Mouse (Mus musculus) heart, postnatal 0 days (tissue): ENCODE results near the gene Myrf. TPM values are rescaled to one million over a fixed set of nuclear protein-coding genes. Genes with fewer than 3 reads are reported as not detected.

Experiments
- ATAC-seq: fragments of 200-750 bp; cut with Nextera tagmentation; 2 replicates; pipeline ENCODE4 v1.8.0; 2017; ENCODE audit warnings: low read depth, moderate number of reproducible peaks, moderate library complexity; ENCODE audit not compliant: insufficient read depth
- DNase-seq: peaks from one replicate; pipeline ENCODE4 v3.0.0-alpha.2; 2016; ENCODE audit warnings: low spot score
- H3K27ac ChIP-seq: fragments of 300-500 bp; sonication (generic); 2 replicates; pipeline ENCODE4 v1.5.1; 2014; ENCODE audit warnings: low read depth, mild to moderate bottlenecking
- H3K27me3 ChIP-seq: fragments of 300-500 bp; sonication (generic); 2 replicates; pipeline ENCODE4 v1.6.1; 2014; ENCODE audit warnings: low read length, mixed read lengths; ENCODE audit not compliant: control insufficient read depth, insufficient read depth
- H3K36me3 ChIP-seq: fragments of 300-500 bp; sonication (generic); replicated peaks from 2 replicates; pipeline ENCODE4 v1.6.1; 2014; ENCODE audit warnings: low read length, mixed read lengths; ENCODE audit not compliant: control insufficient read depth, insufficient read depth
- H3K4me1 ChIP-seq: fragments of 300-500 bp; sonication (generic); 2 replicates; pipeline ENCODE4 v1.6.1; 2014; ENCODE audit warnings: antibody characterized with exemption; ENCODE audit not compliant: control insufficient read depth, insufficient read depth
- H3K4me2 ChIP-seq: fragments of 300-500 bp; sonication (generic); 2 replicates; pipeline ENCODE4 v1.6.1; 2014; ENCODE audit warnings: low read depth, mild to moderate bottlenecking, low read length, moderate library complexity
- H3K4me3 ChIP-seq: fragments of 300-500 bp; sonication (generic); 2 replicates; pipeline ENCODE4 v1.5.1; 2014; ENCODE audit warnings: low read depth, low read length
- H3K9ac ChIP-seq: fragments of 300-500 bp; sonication (generic); replicated peaks from 2 replicates; pipeline ENCODE4 v1.6.1; 2014; ENCODE audit warnings: low read depth, low read length, mixed read lengths
- H3K9me3 ChIP-seq: fragments of 300-500 bp; sonication (generic); replicated peaks from 2 replicates; pipeline ENCODE4 v1.6.1; 2016; ENCODE audit warnings: low read length; ENCODE audit not compliant: control insufficient read depth
- CTCF ChIP-seq: IDR thresholded peaks from 2 replicates; pipeline ENCODE4 v1.5.1; 2016; ENCODE audit warnings: antibody characterized with exemption, control low read depth, low read depth
- EP300 ChIP-seq: IDR thresholded peaks from 2 replicates; pipeline ENCODE4 v1.6.1; 2016; ENCODE audit warnings: antibody characterized with exemption, low read depth
- WGBS: fragments of 180-500 bp; shearing (Covaris S2); extraction: QIAGEN DNeasy Blood & Tissue Kit; methylation state at CpG from one replicate; pipeline ENCODE4 v1.1.7; 2014; 5-methylcytosine and 5-hydroxymethylcytosine counted together
- polyA plus RNA-seq: library from polyadenylated mRNA; unstranded; fragments of >200 nt; fragmentation: Nextera tagmentation; extraction: Ambion mirVana; gene quantifications from 2 replicates; pipeline ENCODE4 v1.2.1, GENCODE M21; 2015
- total RNA-seq: library from RNA; depleted of rRNA; stranded (reverse); fragments of >200 nt; gene quantifications from 2 replicates; pipeline ENCODE4 v1.2.3, GENCODE M21; 2014; ENCODE audit warnings: low replicate concordance

Gene Myrf
- total and polyA plus RNA-seq, 2 experiments from 2014 or later, result 1.3 to 4.9 TPM

DNA sequence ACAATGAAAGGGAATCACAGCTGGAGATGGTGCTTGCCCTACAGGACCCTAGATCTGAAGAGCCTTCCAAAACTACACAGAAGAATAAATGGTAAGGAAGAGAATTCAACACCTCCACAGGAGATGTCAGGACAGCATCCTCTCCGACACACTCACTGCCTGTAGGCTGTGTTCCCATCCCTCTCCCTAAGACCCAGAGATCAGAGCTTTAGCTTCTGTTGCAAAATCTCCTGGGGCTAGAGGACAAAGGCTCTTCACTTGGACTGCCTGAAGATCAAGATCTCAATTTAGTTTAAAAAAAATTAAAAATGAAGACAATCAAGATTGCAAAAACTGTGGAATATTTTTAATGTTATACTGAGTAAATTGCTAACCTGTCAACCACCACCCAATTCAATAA lies 64.1 kb downstream of the Myrf start:
- peak overlapping the region; percentile 22; the same call in 1 of the 2 replicates for H3K4me2 ChIP-seq
- WGBS, result 78% methylated on average over 1 of the region's 1 CpGs
- TF ChIP-seq CTCF, result no peak
- no peak for TF ChIP-seq EP300
- ATAC-seq (no peak), DNase-seq (no peak)
- no peaks in the 10 kb centered on the region for H3K36me3 ChIP-seq
- 0 out of 2 replicates have a peak, but pooled peaks cover 8% of the 10 kb centered on the region for H3K4me1 ChIP-seq
- H3K9ac ChIP-seq, result no peak overlapping the region; the same call in 1 of the 2 replicates
- no peak overlapping the region for H3K4me3 ChIP-seq
- no peaks in the 10 kb centered on the region for H3K27me3 ChIP-seq
- no peaks in the 10 kb centered on the region for H3K9me3 ChIP-seq
- H3K27ac ChIP-seq, result no peak overlapping the region

DNA sequence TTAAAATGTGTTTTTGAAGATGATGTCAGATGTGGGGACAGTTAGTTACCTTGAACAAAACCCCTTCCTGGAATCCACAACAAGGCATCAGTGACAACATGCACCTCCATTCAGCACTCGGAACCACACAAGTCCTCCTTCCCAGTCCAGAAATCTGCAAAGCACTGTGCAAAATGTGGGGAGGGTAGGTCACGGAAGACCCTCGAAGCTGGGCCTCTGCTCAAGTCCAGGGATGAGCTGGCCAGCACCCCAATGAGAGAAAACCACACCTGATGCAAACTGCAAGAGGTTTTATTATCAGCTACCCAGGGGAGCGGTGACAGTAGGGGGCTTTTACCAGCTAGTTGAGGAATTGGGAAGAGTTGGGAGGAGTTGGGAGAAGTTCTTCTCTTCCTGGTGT lies 65.6 kb downstream of the Myrf start:
- DNase-seq (no peak), ATAC-seq (no peak)
- Histone ChIP-seq H3K27ac (no peak overlapping the region), H3K9ac (no peak overlapping the region), H3K27me3 (no peaks in the 10 kb centered on the region), H3K4me1 (0 out of 2 replicates have a peak, but pooled peaks cover 8% of the 10 kb centered on the region), H3K4me3 (no peak overlapping the region), H3K9me3 (no peaks in the 10 kb centered on the region), H3K36me3 (no peaks in the 10 kb centered on the region), H3K4me2 (no peak overlapping the region)
- WGBS, result 71% methylated on average over 4 of the region's 4 CpGs
- no peak for TF ChIP-seq CTCF
- TF ChIP-seq EP300, result no peak

GRCm38 (mm10) chr19:10173844-10174539 lies 66.6 kb downstream of the Myrf start:
- ATAC-seq (no peak), DNase-seq (no peak)
- WGBS, result 76% methylated on average over 7 of the region's 7 CpGs
- Histone ChIP-seq H3K36me3 (no peaks in the 10 kb centered on the region), H3K27me3 (no peaks in the 10 kb centered on the region), H3K4me3 (no peak overlapping the region), H3K9me3 (no peaks in the 10 kb centered on the region), H3K9ac (no peak overlapping the region), H3K4me1 (0 out of 2 replicates have a peak, but pooled peaks cover 8% of the 10 kb centered on the region), H3K4me2 (no peak overlapping the region), H3K27ac (no peak overlapping the region)
- TF ChIP-seq CTCF (no peak), EP300 (no peak)

DNA sequence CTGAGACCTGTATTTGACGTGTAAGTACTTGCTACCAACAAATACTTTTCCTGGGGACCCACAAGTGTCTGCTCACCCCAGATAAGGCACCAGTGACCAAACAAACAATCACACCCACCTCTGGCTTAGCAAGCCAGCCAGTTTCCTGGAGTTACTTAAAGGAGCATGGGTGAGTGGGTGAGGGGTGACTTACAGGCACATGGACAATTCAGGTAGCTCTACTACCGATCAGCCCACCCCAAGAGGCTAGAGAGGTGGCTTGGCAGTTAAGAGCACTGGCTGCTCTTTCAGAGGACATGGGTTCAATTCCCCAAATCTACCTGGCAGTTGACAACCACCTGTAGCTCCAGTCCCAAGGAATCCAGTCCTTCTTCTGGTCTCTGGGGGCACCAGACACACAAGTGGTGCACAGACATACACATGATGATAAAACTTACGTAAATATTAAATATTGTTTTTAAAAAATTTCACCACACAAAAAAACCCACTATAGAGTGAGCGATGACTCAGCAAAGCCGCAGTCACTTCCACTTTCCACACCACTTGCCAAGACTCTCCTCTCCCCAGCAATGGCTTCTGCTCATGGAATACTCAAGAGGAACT lies 67.3 kb downstream of the Myrf start:
- ATAC-seq (no peak), DNase-seq (no peak)
- Histone ChIP-seq H3K4me1 (0 out of 2 replicates have a peak, but pooled peaks cover 8% of the 10 kb centered on the region), H3K4me3 (no peak overlapping the region), H3K27me3 (no peaks in the 10 kb centered on the region), H3K9ac (no peak overlapping the region), H3K36me3 (no peaks in the 10 kb centered on the region), H3K4me2 (no peak overlapping the region), H3K27ac (no peak overlapping the region), H3K9me3 (no peaks in the 10 kb centered on the region)
- WGBS, result 57% methylated on average over 5 of the region's 5 CpGs
- TF ChIP-seq EP300, result no peak

- no peak for TF ChIP-seq EP300
- no peak for TF ChIP-seq CTCF
- Histone ChIP-seq H3K36me3 (no peaks in the 10 kb centered on the region), H3K4me3 (no peak overlapping the region), H3K9ac (no peak overlapping the region), H3K4me1 (0 out of 2 replicates have a peak, but pooled peaks cover 3% of the 10 kb centered on the region), H3K27ac (no peak overlapping the region), H3K4me2 (no peak overlapping the region), H3K9me3 (no peaks in the 10 kb centered on the region), H3K27me3 (no peaks in the 10 kb centered on the region)
- DNase-seq (no peak), ATAC-seq (no peak)
Measured at GRCm38 (mm10) chr19:10171846-10172245, 68.7 kb downstream of the Myrf start.

DNA sequence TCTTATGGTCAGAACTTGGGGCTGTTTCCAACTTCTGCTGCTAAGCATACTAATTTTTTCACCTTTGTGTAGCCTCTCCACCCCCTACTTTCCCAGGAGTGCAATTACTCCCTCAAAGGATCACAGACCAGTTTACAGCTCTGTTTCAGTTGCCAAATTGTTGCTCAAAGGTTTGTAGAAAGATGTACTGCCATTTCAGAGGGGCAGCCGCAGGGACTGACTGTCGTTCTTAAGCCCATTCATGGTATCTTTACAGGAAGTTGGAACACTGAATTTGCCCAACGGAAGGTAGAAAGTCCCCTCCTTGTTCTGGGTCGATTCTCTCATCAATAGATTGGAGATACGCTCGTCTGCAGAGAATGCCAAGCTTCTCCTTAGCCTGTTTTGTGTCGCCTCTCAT lies 69.2 kb downstream of the Myrf start:
- no peaks in the 10 kb centered on the region for H3K36me3 ChIP-seq
- DNase-seq (no peak), ATAC-seq (no peak)
- TF ChIP-seq EP300, result no peak
- TF ChIP-seq CTCF, result no peak
- H3K9ac ChIP-seq, result no peak overlapping the region
- no peaks in the 10 kb centered on the region for H3K27me3 ChIP-seq
- H3K9me3 ChIP-seq, result no peaks in the 10 kb centered on the region
- 77% methylated on average over 7 of the region's 7 CpGs for WGBS
- no peak overlapping the region for H3K4me3 ChIP-seq
- no peak overlapping the region for H3K4me2 ChIP-seq
- H3K27ac ChIP-seq, result no peak overlapping the region
- no peaks in the 10 kb centered on the region for H3K4me1 ChIP-seq
